Mouse (Mus musculus) lung, adult 2 months (tissue): ENCODE results near the gene Dennd2a.
A peak's percentile ranks its signal among the peaks of the same experiment; 100 is the strongest.

Experiments
- CTCF ChIP-seq: fragments of 200-500 bp; IDR thresholded peaks from 2 replicates; pipeline ENCODE4 v1.5.1; 2011; ENCODE audit warnings: mild to moderate bottlenecking, low read length, control low read depth; ENCODE audit not compliant: insufficient read depth
- POLR2A ChIP-seq: fragments of 200-500 bp; IDR thresholded peaks from 2 replicates; pipeline ENCODE4 v1.6.1; 2011; ENCODE audit warnings: low read depth, mild to moderate bottlenecking, control low read depth, low read length, borderline replicate concordance; ENCODE audit errors: extremely low read depth

- TF ChIP-seq POLR2A (peak; percentile 84; the same call in 1 of the 2 replicates), CTCF (no peak)
Observed at GRCm38 (mm10) chr6:39573791-39574554, 16.3 kb upstream of the Dennd2a start, which contains the start of gene Adck2.
